Mouse (Mus musculus): ENCODE results near the gene Hsd17b7. TPM values are rescaled to one million over a fixed set of nuclear protein-coding genes. Genes with fewer than 3 reads are reported as not detected.
A peak's percentile ranks its signal among the peaks of the same experiment; 100 is the strongest.
"Not testable (repeated sequence)": the region's sequence is repeated elsewhere in the genome, so short reads cannot be mapped to it uniquely, and the experiment has no call there.

The Hsd17b7 gene
- polyA plus RNA-seq (2014; fragmentation: Nextera tagmentation; extraction: Ambion mirVana): 30.6 and 35.8 TPM in 2 replicates

GRCm38 (mm10) chr1:169968792-169969515 is at the start of gene Hsd17b7:
TSS of gene Hsd17b7 (minus strand) at chr1:169969241.
- Histone ChIP-seq H3K4me2 (replicated peaks) (peak within 1 kb of the TSS; percentile 90), H3K36me3 (replicated peaks; ENCODE audit: control insufficient read depth, insufficient read depth) (peaks cover 23% of the 10 kb centered on the region), H3K27me3 (ENCODE audit: control insufficient read depth, insufficient read depth, low read length) (no peaks in the 10 kb centered on the region), H3K4me3 (replicated peaks; ENCODE audit: low read length) (peak within 1 kb of the TSS; percentile 52), H3K4me1 (replicated peaks; ENCODE audit: control insufficient read depth, insufficient read depth, low read length) (peaks cover 21% of the 10 kb centered on the region), H3K9me3 (ENCODE audit: control insufficient read depth, low read length) (no peaks in the 10 kb centered on the region), H3K27ac (peak within 1 kb of the TSS; percentile 82), H3K9ac (peak within 1 kb of the TSS; percentile 67)
- DNase-seq (ENCODE audit: low spot score) (peak; percentile 97), ATAC-seq (ENCODE audit: low FRiP score) (peak; percentile 100)
- under 1% methylated on average over 48 of the region's 48 CpGs for WGBS

DNA sequence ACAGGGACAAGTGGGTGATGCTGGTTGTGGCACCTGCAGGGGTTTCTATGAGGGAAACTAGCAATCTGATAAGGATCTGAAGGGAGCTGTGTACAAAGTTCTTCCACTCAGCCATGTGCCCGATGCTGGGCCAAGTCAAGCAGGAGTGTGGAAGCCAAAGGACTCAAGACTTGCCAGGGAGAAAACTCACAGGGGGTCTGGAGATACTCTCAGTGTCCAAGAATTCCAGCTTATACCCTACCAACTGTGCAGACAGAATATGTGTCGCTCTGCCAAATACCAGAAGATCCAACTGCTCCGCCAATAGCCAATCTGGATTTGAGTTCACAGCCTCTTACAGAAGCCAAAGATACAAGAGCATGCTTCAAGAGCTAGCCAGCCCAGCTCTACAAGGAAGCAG is 45.7 kb upstream of the Hsd17b7 start:
- H3K9ac ChIP-seq: no peak overlapping the region
- peaks cover 13% of the 10 kb centered on the region for H3K9me3 ChIP-seq (ENCODE audit: control insufficient read depth, low read length)
- H3K36me3 ChIP-seq (replicated peaks; ENCODE audit: control insufficient read depth, insufficient read depth): no peaks in the 10 kb centered on the region
- H3K27ac ChIP-seq: no peak overlapping the region
- H3K4me2 ChIP-seq (replicated peaks): no peak overlapping the region
- H3K27me3 ChIP-seq (ENCODE audit: control insufficient read depth, insufficient read depth, low read length): no peaks in the 10 kb centered on the region
- 92% methylated on average over 3 of the region's 3 CpGs for WGBS
- DNase-seq (ENCODE audit: low spot score) (no peak), ATAC-seq (ENCODE audit: low FRiP score) (no peak)
- no peak overlapping the region for H3K4me3 ChIP-seq (replicated peaks; ENCODE audit: low read length)
- H3K4me1 ChIP-seq (replicated peaks; ENCODE audit: control insufficient read depth, insufficient read depth, low read length): no peaks in the 10 kb centered on the region

GRCm38 (mm10) chr1:170010716-170011505 is 41.9 kb upstream of the Hsd17b7 start:
- H3K36me3 ChIP-seq (replicated peaks; ENCODE audit: control insufficient read depth, insufficient read depth): no peaks in the 10 kb centered on the region
- no peaks in the 10 kb centered on the region for H3K4me1 ChIP-seq (replicated peaks; ENCODE audit: control insufficient read depth, insufficient read depth, low read length)
- ATAC-seq (ENCODE audit: low FRiP score) (no peak), DNase-seq (ENCODE audit: low spot score) (no peak)
- H3K27me3 ChIP-seq (ENCODE audit: control insufficient read depth, insufficient read depth, low read length): no peaks in the 10 kb centered on the region
- H3K4me2 ChIP-seq (replicated peaks): no peak overlapping the region
- 93% methylated on average over 15 of the region's 15 CpGs for WGBS
- no peaks in the 10 kb centered on the region for H3K9me3 ChIP-seq (ENCODE audit: control insufficient read depth, low read length)
- no peak overlapping the region for H3K4me3 ChIP-seq (replicated peaks; ENCODE audit: low read length)
- no peak overlapping the region for H3K9ac ChIP-seq
- no peak overlapping the region for H3K27ac ChIP-seq

DNA sequence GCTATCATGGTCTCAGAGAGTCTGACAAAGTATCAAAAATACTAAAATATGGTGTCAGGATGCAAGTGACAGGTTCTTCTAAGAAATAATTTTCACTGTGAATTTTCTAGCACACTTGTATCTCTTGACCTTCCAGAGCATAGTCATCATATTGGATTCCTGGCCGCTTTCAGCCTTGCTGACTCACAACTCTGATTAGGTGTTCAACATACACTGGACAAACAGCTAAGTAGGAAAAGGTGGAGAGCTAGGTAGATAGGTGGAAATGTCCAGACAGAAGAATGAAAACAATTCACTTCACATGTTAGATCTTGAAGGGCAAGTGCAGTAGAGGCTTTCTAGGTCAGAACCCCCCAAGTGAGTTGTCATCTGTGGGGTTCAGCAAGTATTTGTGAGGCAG is 40.3 kb upstream of the Hsd17b7 start:
- DNase-seq (ENCODE audit: low spot score): no peak
- no peak for ATAC-seq (ENCODE audit: low FRiP score)
- H3K9ac ChIP-seq: no peak overlapping the region

DNA sequence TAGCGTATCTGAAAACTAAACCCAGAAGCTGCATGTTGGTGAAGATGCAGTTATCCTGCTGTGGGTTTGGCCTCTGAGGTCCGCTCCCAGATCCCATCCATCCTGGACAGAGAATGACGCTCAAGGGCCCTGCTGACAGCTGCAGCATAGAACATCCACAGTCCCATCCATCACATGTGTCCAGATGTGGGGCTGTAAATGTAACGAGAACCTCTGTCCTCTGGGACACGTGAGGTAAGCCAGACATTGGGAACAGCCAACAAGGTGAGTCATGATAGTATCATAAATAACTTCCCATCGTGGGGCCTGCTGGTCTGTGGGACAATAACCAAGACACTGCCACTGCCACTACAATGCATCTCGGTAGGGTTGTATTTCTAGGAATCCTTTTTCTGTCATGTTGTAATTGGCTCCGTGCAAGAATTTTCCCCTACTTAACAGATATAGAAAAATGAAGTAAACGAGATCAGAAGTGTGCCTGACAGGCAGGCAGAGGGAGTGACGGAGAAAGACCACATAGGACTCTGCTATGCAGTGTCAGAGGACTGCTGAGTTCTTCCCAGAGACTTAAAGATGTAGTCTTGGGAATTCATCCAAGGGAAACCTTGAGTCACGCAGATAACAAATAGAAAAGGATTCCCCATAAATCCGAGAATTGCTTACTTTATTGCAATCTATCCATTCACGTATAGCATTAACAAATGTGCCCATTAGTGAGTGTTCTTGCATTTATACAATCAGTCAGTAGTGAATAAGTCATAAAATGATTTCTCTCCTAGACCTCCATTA is 39.6 kb upstream of the Hsd17b7 start:
- 86% methylated on average over 13 of the region's 13 CpGs for WGBS
- H3K27ac ChIP-seq: no peak overlapping the region

More for the DNA sequence above, 40.3 kb upstream of the Hsd17b7 start:
- Histone ChIP-seq H3K27me3 (ENCODE audit: control insufficient read depth, insufficient read depth, low read length) (no peaks in the 10 kb centered on the region), H3K4me2 (replicated peaks) (no peak overlapping the region), H3K9me3 (ENCODE audit: control insufficient read depth, low read length) (no peaks in the 10 kb centered on the region), H3K27ac (no peak overlapping the region), H3K4me1 (replicated peaks; ENCODE audit: control insufficient read depth, insufficient read depth, low read length) (no peaks in the 10 kb centered on the region), H3K4me3 (replicated peaks; ENCODE audit: low read length) (no peak overlapping the region), H3K36me3 (replicated peaks; ENCODE audit: control insufficient read depth, insufficient read depth) (no peaks in the 10 kb centered on the region)
- WGBS: 97% methylated on average over 1 of the region's 1 CpGs

DNA sequence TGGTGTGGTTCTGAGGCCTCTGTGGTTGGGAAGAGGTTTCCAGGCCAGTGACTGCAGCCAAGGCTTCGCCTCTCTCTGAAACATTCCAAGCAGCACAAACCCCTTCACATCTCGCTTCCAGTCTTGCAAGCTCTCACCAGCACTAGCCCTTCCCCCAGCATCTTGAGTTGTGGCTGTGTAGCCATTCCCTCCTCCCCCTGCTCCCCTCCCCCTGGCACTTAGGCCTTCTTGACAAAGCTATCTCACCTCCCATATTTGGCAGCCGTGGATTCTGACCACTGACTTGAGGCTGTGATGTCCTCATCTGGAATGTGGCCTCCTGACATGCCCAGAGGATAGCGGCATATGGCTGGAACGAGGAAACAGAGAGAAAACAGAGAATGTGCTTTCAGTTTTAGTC is 37.5 kb upstream of the Hsd17b7 start:
- no peak for DNase-seq (ENCODE audit: low spot score)
- Histone ChIP-seq H3K27me3 (ENCODE audit: control insufficient read depth, insufficient read depth, low read length) (no peaks in the 10 kb centered on the region), H3K9ac (no peak overlapping the region), H3K36me3 (replicated peaks; ENCODE audit: control insufficient read depth, insufficient read depth) (no peaks in the 10 kb centered on the region), H3K4me3 (replicated peaks; ENCODE audit: low read length) (no peak overlapping the region), H3K9me3 (ENCODE audit: control insufficient read depth, low read length) (no peaks in the 10 kb centered on the region), H3K4me1 (replicated peaks; ENCODE audit: control insufficient read depth, insufficient read depth, low read length) (no peaks in the 10 kb centered on the region), H3K27ac (no peak overlapping the region), H3K4me2 (replicated peaks) (no peak overlapping the region)
- 79% methylated on average over 5 of the region's 5 CpGs for WGBS
- no peak for ATAC-seq (ENCODE audit: low FRiP score)

More for the DNA sequence above, 39.6 kb upstream of the Hsd17b7 start:
- no peak overlapping the region for H3K9ac ChIP-seq
- no peaks in the 10 kb centered on the region for H3K36me3 ChIP-seq (replicated peaks; ENCODE audit: control insufficient read depth, insufficient read depth)
- DNase-seq (ENCODE audit: low spot score) (no peak), ATAC-seq (ENCODE audit: low FRiP score) (no peak)
- H3K4me2 ChIP-seq (replicated peaks): no peak overlapping the region
- no peaks in the 10 kb centered on the region for H3K4me1 ChIP-seq (replicated peaks; ENCODE audit: control insufficient read depth, insufficient read depth, low read length)
- H3K4me3 ChIP-seq (replicated peaks; ENCODE audit: low read length): no peak overlapping the region
- no peaks in the 10 kb centered on the region for H3K9me3 ChIP-seq (ENCODE audit: control insufficient read depth, low read length)
- H3K27me3 ChIP-seq (ENCODE audit: control insufficient read depth, insufficient read depth, low read length): no peaks in the 10 kb centered on the region

DNA sequence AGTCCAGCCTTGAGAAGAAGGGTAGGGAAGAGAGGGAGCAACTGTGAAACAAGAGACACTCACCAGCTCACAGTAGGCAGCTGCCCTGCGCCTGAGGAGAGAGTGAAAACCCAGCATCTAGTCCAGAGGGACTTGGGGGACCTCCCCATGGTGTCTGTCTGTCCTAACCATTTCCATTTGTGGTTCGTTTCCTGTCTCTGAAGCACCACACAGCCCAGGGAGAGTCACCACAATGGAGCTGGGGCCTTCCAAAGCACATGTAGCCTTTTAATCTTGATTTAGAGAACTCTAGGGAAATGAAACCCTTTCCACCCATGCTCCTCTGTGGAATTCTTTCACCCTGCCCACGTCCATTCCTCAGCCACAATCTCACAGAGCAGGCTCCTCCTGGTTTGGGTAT is 36.3 kb upstream of the Hsd17b7 start:
- Histone ChIP-seq H3K36me3 (replicated peaks; ENCODE audit: control insufficient read depth, insufficient read depth) (no peaks in the 10 kb centered on the region), H3K9ac (no peak overlapping the region), H3K4me3 (replicated peaks; ENCODE audit: low read length) (no peak overlapping the region), H3K4me2 (replicated peaks) (no peak overlapping the region), H3K27ac (no peak overlapping the region), H3K4me1 (replicated peaks; ENCODE audit: control insufficient read depth, insufficient read depth, low read length) (no peaks in the 10 kb centered on the region), H3K27me3 (ENCODE audit: control insufficient read depth, insufficient read depth, low read length) (no peaks in the 10 kb centered on the region), H3K9me3 (ENCODE audit: control insufficient read depth, low read length) (no peaks in the 10 kb centered on the region)
- ATAC-seq (ENCODE audit: low FRiP score) (no peak), DNase-seq (ENCODE audit: low spot score) (no peak)
- 81% methylated on average over 3 of the region's 3 CpGs for WGBS

DNA sequence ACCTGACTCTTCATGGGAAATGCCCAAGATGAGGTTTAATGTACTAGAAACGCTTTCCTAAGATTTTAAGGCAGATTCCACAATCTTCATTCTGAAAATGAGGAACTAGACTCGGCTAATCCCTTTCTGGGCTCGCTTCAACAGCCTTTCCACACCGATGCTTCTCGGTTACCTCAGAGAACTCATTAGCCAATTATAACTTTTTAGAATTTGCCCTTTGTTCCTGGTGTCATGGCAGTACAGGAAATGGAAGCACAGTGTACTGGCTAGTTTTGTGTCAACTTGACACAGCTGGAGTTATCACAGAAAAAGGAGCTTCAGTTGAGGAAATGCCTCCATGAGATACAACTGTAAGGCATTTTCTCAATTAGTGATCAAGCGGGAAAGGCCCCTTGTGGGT is 24.9 kb upstream of the Hsd17b7 start:
- H3K4me1 ChIP-seq (replicated peaks; ENCODE audit: control insufficient read depth, insufficient read depth, low read length); H3K9me3 ChIP-seq (ENCODE audit: control insufficient read depth, low read length); H3K27me3 ChIP-seq (ENCODE audit: control insufficient read depth, insufficient read depth, low read length); H3K9ac ChIP-seq; H3K4me2 ChIP-seq (replicated peaks); ATAC-seq (ENCODE audit: low FRiP score); H3K36me3 ChIP-seq (replicated peaks; ENCODE audit: control insufficient read depth, insufficient read depth); DNase-seq (ENCODE audit: low spot score); H3K4me3 ChIP-seq (replicated peaks; ENCODE audit: low read length); H3K27ac ChIP-seq: not testable (repeated sequence)
- WGBS: 96% methylated on average over 6 of the region's 6 CpGs

GRCm38 (mm10) chr1:169986166-169986565 is 17.1 kb upstream of the Hsd17b7 start:
- no peak for ATAC-seq (ENCODE audit: low FRiP score)
- Histone ChIP-seq H3K27ac (no peak overlapping the region), H3K4me1 (replicated peaks; ENCODE audit: control insufficient read depth, insufficient read depth, low read length) (no peaks in the 10 kb centered on the region), H3K9ac (no peak overlapping the region), H3K36me3 (replicated peaks; ENCODE audit: control insufficient read depth, insufficient read depth) (no peaks in the 10 kb centered on the region), H3K4me3 (replicated peaks; ENCODE audit: low read length) (no peak overlapping the region), H3K9me3 (ENCODE audit: control insufficient read depth, low read length) (no peaks in the 10 kb centered on the region), H3K27me3 (ENCODE audit: control insufficient read depth, insufficient read depth, low read length) (no peaks in the 10 kb centered on the region), H3K4me2 (replicated peaks) (no peak overlapping the region)
- no peak for DNase-seq (ENCODE audit: low spot score)
- WGBS: 39% methylated on average over 1 of the region's 1 CpGs

Measured in hindbrain, embryonic 14.5 days (tissue).